Mouse (Mus musculus) olfactory bulb, adult 2 months (tissue): ENCODE results near the gene Nek9.

Experiments
- CTCF ChIP-seq: fragments of 200-500 bp; IDR thresholded peaks from 2 replicates; pipeline ENCODE4 v1.5.1; 2012; ENCODE audit warnings: low read depth, mild to moderate bottlenecking, low read length, moderate library complexity; ENCODE audit not compliant: insufficient read depth
- POLR2A ChIP-seq: fragments of 200-500 bp; IDR thresholded peaks from 2 replicates; pipeline ENCODE4 v1.6.1; 2012; ENCODE audit warnings: mild to moderate bottlenecking, low read depth, low read length, moderate library complexity; ENCODE audit not compliant: insufficient read depth

DNA sequence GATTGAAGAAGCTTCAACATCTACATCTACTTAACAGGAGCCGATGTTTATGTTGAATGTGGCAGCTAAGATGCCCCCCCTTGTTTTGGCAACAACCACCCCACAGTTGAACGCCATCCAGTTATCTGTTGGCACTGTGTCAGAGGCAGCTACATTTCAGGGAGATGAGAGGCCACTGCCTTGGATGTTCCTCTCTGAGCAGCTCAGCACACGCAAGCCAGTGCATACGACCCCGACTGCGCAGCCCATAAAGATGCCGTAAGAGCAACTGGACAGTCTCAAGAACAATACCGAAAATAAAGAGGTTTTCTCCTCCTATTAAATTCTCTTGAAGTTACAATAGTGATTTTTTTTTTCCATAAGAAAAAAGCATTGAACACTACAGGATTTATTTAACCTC lies 74.6 kb downstream of the Nek9 start:
- TF ChIP-seq CTCF, result no peak
- no peak for TF ChIP-seq POLR2A
